Mouse (Mus musculus) stomach, embryonic 14.5 days (tissue): Measurements from ENCODE around the gene Gpat2. TPM values are rescaled to one million over a fixed set of nuclear protein-coding genes. Genes with fewer than 3 reads are reported as not detected.

Experiments
- ATAC-seq: fragments of 200-750 bp; cut with Nextera tagmentation; 2 replicates; pipeline ENCODE4 v1.8.0; 2017; ENCODE audit warnings: low read depth, moderate TSS enrichment; ENCODE audit not compliant: insufficient number of reproducible peaks, insufficient read depth, low FRiP score
- H3K27ac ChIP-seq: fragments of 300-500 bp; sonication (generic); 2 replicates; pipeline ENCODE4 v1.5.1; 2014; ENCODE audit warnings: mild to moderate bottlenecking, low read length, moderate library complexity, mixed read lengths
- H3K27me3 ChIP-seq: fragments of 300-500 bp; sonication (generic); 2 replicates; pipeline ENCODE4 v1.6.1; 2014; ENCODE audit warnings: low read length, control low read depth, mixed read lengths; ENCODE audit not compliant: control insufficient read depth, insufficient read depth
- H3K36me3 ChIP-seq: fragments of 300-500 bp; sonication (generic); 2 replicates; pipeline ENCODE4 v1.6.1; 2014; ENCODE audit warnings: mild to moderate bottlenecking, control low read depth, low read length, moderate library complexity, mixed read lengths; ENCODE audit not compliant: control insufficient read depth, insufficient read depth
- H3K4me1 ChIP-seq: fragments of 300-500 bp; sonication (generic); 2 replicates; pipeline ENCODE4 v1.6.1; 2014; ENCODE audit warnings: low read length, control low read depth, mixed read lengths; ENCODE audit not compliant: control insufficient read depth, insufficient read depth
- H3K4me2 ChIP-seq: fragments of 300-500 bp; sonication (generic); replicated peaks from 2 replicates; pipeline ENCODE4 v1.6.1; 2014; ENCODE audit warnings: low read depth, low read length, control low read depth
- H3K4me3 ChIP-seq: fragments of 300-500 bp; sonication (generic); 2 replicates; pipeline ENCODE4 v1.5.1; 2014; ENCODE audit warnings: low read depth, low read length, control low read depth
- H3K9ac ChIP-seq: fragments of 300-500 bp; sonication (generic); replicated peaks from 2 replicates; pipeline ENCODE4 v1.6.1; 2014; ENCODE audit warnings: low read depth, mild to moderate bottlenecking, control low read depth, low read length, moderate library complexity, mixed read lengths
- H3K9me3 ChIP-seq: fragments of 300-500 bp; sonication (generic); 2 replicates; pipeline ENCODE4 v1.6.1; 2016; ENCODE audit warnings: low read depth, low read length, control low read depth; ENCODE audit not compliant: control insufficient read depth
- WGBS: fragments of 180-500 bp; shearing (Covaris S2); extraction: QIAGEN DNeasy Blood & Tissue Kit; methylation state at CpG from one replicate; pipeline ENCODE4 v1.1.7; 2014; 5-methylcytosine and 5-hydroxymethylcytosine counted together
- polyA plus RNA-seq: library from polyadenylated mRNA; unstranded; fragments of >200 nt; fragmentation: Nextera tagmentation; extraction: Ambion mirVana; gene quantifications from 2 replicates; pipeline ENCODE4 v1.2.1, GENCODE M21; 2014

Gene Gpat2
- not detected in 2 replicates for polyA plus RNA-seq

- H3K27ac ChIP-seq, result no peak within 1 kb of the TSS
- no peaks in the 10 kb centered on the region for H3K36me3 ChIP-seq
- H3K9me3 ChIP-seq, result no peaks in the 10 kb centered on the region
- H3K9ac ChIP-seq, result no peak within 1 kb of the TSS
- no peak within 1 kb of the TSS for H3K4me2 ChIP-seq
- no peak for ATAC-seq
- no peaks in the 10 kb centered on the region for H3K27me3 ChIP-seq
- WGBS, result 83% methylated on average over 17 of the region's 17 CpGs
- no peak within 1 kb of the TSS for H3K4me3 ChIP-seq
- H3K4me1 ChIP-seq, result no peaks in the 10 kb centered on the region
Observed at GRCm38 (mm10) chr2:127424977-127425376, at the start of gene Gpat2. Gene Gpat2, plus strand, starts transcription at chr2:127425199.

- ATAC-seq, result no peak
- WGBS, result 55% methylated on average over 7 of the region's 7 CpGs
- Histone ChIP-seq H3K4me3 (no peak overlapping the region), H3K9ac (no peak overlapping the region), H3K4me2 (no peak overlapping the region), H3K36me3 (no peaks in the 10 kb centered on the region), H3K4me1 (peaks cover 16% of the 10 kb centered on the region; the same call in 1 of the 2 replicates), H3K9me3 (no peaks in the 10 kb centered on the region), H3K27ac (no peak overlapping the region), H3K27me3 (no peaks in the 10 kb centered on the region)
Observed at GRCm38 (mm10) chr2:127375759-127376341, 49.1 kb upstream of the Gpat2 start.

GRCm38 (mm10) chr2:127376423-127377051 is 48.5 kb upstream of the Gpat2 start:
- 81% methylated on average over 6 of the region's 6 CpGs for WGBS
- Histone ChIP-seq H3K4me3 (no peak overlapping the region), H3K4me1 (peaks cover 9% of the 10 kb centered on the region; the same call in 1 of the 2 replicates), H3K27ac (no peak overlapping the region), H3K9ac (no peak overlapping the region), H3K9me3 (no peaks in the 10 kb centered on the region), H3K4me2 (no peak overlapping the region), H3K36me3 (no peaks in the 10 kb centered on the region), H3K27me3 (no peaks in the 10 kb centered on the region)
- no peak for ATAC-seq

GRCm38 (mm10) chr2:127377942-127378610 is 46.9 kb upstream of the Gpat2 start:
- H3K9me3 ChIP-seq, result no peaks in the 10 kb centered on the region
- H3K27me3 ChIP-seq, result no peaks in the 10 kb centered on the region
- H3K4me3 ChIP-seq, result no peak overlapping the region
- peaks cover 4% of the 10 kb centered on the region; the same call in 1 of the 2 replicates for H3K4me1 ChIP-seq
- H3K4me2 ChIP-seq, result no peak overlapping the region
- ATAC-seq, result no peak
- 65% methylated on average over 7 of the region's 7 CpGs for WGBS
- H3K27ac ChIP-seq, result no peak overlapping the region
- no peak overlapping the region for H3K9ac ChIP-seq
- H3K36me3 ChIP-seq, result no peaks in the 10 kb centered on the region

- 49% methylated on average over 7 of the region's 7 CpGs for WGBS
- Histone ChIP-seq H3K9ac (no peak overlapping the region), H3K36me3 (no peaks in the 10 kb centered on the region), H3K4me1 (peaks cover 4% of the 10 kb centered on the region; the same call in 1 of the 2 replicates), H3K4me2 (no peak overlapping the region), H3K4me3 (no peak overlapping the region), H3K27me3 (no peaks in the 10 kb centered on the region), H3K27ac (no peak overlapping the region), H3K9me3 (no peaks in the 10 kb centered on the region)
- ATAC-seq, result no peak
Observed at GRCm38 (mm10) chr2:127378611-127378990, 46.4 kb upstream of the Gpat2 start.

- Histone ChIP-seq H3K9ac (no peak overlapping the region), H3K9me3 (no peaks in the 10 kb centered on the region), H3K36me3 (no peaks in the 10 kb centered on the region), H3K27me3 (no peaks in the 10 kb centered on the region), H3K4me1 (peaks cover 4% of the 10 kb centered on the region; the same call in 1 of the 2 replicates), H3K27ac (no peak overlapping the region), H3K4me3 (no peak overlapping the region), H3K4me2 (no peak overlapping the region)
- ATAC-seq, result no peak
- 68% methylated on average over 3 of the region's 3 CpGs for WGBS
Observed at GRCm38 (mm10) chr2:127379250-127379649, 45.7 kb upstream of the Gpat2 start.

GRCm38 (mm10) chr2:127383881-127384280 is 41.1 kb upstream of the Gpat2 start:
- Histone ChIP-seq H3K36me3 (no peaks in the 10 kb centered on the region), H3K4me3 (no peak overlapping the region), H3K9ac (no peak overlapping the region), H3K27ac (no peak overlapping the region), H3K4me2 (no peak overlapping the region), H3K27me3 (no peaks in the 10 kb centered on the region), H3K9me3 (no peaks in the 10 kb centered on the region), H3K4me1 (no peaks in the 10 kb centered on the region)
- no peak for ATAC-seq
- WGBS, result 54% methylated on average over 7 of the region's 7 CpGs

GRCm38 (mm10) chr2:127387521-127387920 is 37.5 kb upstream of the Gpat2 start:
- Histone ChIP-seq H3K27me3 (no peaks in the 10 kb centered on the region), H3K9ac (no peak overlapping the region), H3K4me1 (no peaks in the 10 kb centered on the region), H3K27ac (no peak overlapping the region), H3K4me2 (no peak overlapping the region), H3K4me3 (no peak overlapping the region), H3K36me3 (no peaks in the 10 kb centered on the region), H3K9me3 (no peaks in the 10 kb centered on the region)
- ATAC-seq, result no peak
- WGBS, result 57% methylated on average over 2 of the region's 2 CpGs
